Mouse (Mus musculus): ENCODE data around the gene Adgrd1. TPM values are rescaled to one million over a fixed set of nuclear protein-coding genes. Genes with fewer than 3 reads are reported as not detected.

Gene Adgrd1
- total RNA-seq, 2 experiments from 2014 or later, result 7.1 to 8.5 TPM

GRCm38 (mm10) chr5:129243120-129243519 lies 146.6 kb downstream of the Adgrd1 start:
- DNase-seq (ENCODE audit: low spot score in 2 of 2), result no peak

GRCm38 (mm10) chr5:129244392-129244791 lies 147.8 kb downstream of the Adgrd1 start:
- no peak for DNase-seq (ENCODE audit: low spot score in 2 of 2)

GRCm38 (mm10) chr5:129249080-129249479 lies 152.5 kb downstream of the Adgrd1 start:
- no peak for DNase-seq (ENCODE audit: low spot score in 2 of 2)

Other genes with a start within 250 kb of the Adgrd1 start
- 10 to 100 TPM; 12.4 to 13.0 TPM for gene Rimbp2, start 143.3 kb upstream of the Adgrd1 start, total RNA-seq (2021)
- 10 to 100 TPM; 41.1 to 48.5 TPM for gene Stx2, start 88.2 kb upstream of the Adgrd1 start, total RNA-seq (2021)
- gene Ran, start 76.7 kb upstream of the Adgrd1 start, total RNA-seq (2021), result 100 to 1,000 TPM; 218 to 237 TPM